Mouse (Mus musculus) heart, adult 2 months (tissue): ENCODE measurements around the gene Ppa2.
A peak's percentile ranks its signal among the peaks of the same experiment; 100 is the strongest.

Experiments used
- CTCF ChIP-seq: fragments of 200-600 bp; IDR thresholded peaks from 2 replicates; pipeline ENCODE4 v1.8.1; 2022; ENCODE audit warnings: antibody characterized with exemption, mild to moderate bottlenecking, moderate library complexity
- EP300 ChIP-seq: fragments of 200-500 bp; IDR thresholded peaks from 2 replicates; pipeline ENCODE4 v1.6.1; 2011; ENCODE audit warnings: low read depth, low read length, control low read depth; ENCODE audit not compliant: insufficient read depth

DNA sequence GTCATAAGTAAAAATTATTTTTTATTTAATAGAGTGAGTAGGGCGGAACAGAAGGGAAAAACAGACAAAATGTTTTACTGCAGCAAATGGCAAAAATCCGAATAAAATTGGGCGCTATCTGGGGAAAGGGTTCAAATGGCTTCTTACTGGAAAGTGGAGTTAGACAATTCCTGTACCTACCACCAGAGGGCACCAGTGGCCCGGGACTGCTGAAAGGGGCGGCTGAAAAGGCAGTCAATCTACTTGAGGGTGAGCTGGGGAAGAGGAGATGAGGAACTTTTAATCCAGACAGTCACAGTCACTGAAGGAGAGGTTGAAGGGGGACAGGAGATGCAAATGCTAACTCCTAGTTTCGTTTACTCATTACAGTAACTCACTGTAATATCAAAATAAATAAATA, 4.6 kb downstream of the Ppa2 start:
- TF ChIP-seq CTCF (peak; percentile 97), EP300 (0 out of 2 replicates have a peak, but pooled peaks have one; percentile 42)
